Mouse (Mus musculus) testis, postnatal 14 days (tissue): Measurements from ENCODE around the gene Bhlha9.

Experiments used
- DNase-seq: peaks from one replicate; pipeline ENCODE4 v3.0.0; 2021; ENCODE audit warnings: low spot score

The Bhlha9 gene

GRCm38 (mm10) chr11:76671871-76672475 lies at the start of gene Bhlha9:
Gene Bhlha9 (plus strand): TSS chr11:76672470.
- DNase-seq = no peak

DNA sequence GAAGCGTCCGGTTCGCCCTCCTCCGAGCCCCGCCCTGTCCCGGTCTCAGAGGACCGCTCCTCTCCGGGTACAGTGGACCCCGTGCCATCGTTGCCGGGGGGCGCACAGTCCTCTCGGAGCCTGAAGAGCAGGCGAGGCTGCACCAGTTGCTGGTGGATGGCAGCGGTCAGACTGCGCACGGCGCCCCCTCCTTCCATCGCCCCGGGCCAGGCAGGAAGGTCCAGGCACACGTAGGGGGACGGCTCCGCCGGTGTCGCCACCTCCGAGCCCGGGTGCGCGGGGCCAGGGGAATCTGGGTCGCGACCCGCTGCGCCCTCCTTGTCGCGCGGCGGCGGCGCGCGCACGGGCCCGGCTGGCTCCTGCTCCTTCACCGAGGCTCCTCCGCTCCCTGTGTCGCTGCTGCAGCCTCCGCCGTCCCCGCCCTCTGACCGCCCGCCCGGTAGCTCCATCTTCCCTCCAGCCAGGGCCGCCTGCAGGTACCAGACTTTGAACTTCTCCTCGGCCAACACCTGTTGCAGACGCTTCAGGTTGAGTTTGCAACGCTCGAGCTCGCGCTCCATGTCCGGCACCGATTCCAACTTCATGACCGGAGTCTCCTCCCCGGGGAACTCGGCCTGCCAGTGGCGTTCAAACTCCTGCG lies 49.6 kb upstream of the Bhlha9 start:
- peak; percentile 38 for DNase-seq

- DNase-seq = peak; percentile 71
Measured at GRCm38 (mm10) chr11:76623206-76623961, 48.9 kb upstream of the Bhlha9 start.

- DNase-seq = no peak
Measured at GRCm38 (mm10) chr11:76624071-76624470, 48.2 kb upstream of the Bhlha9 start.

- no peak for DNase-seq
Measured at GRCm38 (mm10) chr11:76624881-76625280, 47.4 kb upstream of the Bhlha9 start.

DNA sequence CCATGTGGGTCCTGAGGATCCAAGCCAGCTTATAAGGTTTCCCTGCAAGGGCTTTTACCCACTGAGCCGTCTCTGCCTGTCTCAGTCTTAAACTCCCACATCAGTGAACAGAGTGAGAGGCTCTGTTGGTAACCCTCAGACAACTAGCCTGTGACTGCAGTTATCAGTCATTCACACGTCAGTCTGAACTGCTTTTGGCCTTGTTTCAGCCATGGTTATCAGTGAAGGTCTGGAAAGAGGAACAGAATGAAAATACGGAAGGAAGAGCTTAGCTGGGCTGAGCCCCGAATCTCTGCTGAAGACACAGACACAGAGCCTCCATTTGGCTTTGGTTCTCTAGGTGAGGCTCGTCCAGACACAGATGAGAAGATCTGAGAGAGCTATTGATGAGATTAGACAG lies 43.7 kb upstream of the Bhlha9 start:
- DNase-seq = no peak

GRCm38 (mm10) chr11:76630023-76630422 lies 42.2 kb upstream of the Bhlha9 start:
- DNase-seq = no peak

GRCm38 (mm10) chr11:76630487-76630886 lies 41.8 kb upstream of the Bhlha9 start:
- no peak for DNase-seq

DNA sequence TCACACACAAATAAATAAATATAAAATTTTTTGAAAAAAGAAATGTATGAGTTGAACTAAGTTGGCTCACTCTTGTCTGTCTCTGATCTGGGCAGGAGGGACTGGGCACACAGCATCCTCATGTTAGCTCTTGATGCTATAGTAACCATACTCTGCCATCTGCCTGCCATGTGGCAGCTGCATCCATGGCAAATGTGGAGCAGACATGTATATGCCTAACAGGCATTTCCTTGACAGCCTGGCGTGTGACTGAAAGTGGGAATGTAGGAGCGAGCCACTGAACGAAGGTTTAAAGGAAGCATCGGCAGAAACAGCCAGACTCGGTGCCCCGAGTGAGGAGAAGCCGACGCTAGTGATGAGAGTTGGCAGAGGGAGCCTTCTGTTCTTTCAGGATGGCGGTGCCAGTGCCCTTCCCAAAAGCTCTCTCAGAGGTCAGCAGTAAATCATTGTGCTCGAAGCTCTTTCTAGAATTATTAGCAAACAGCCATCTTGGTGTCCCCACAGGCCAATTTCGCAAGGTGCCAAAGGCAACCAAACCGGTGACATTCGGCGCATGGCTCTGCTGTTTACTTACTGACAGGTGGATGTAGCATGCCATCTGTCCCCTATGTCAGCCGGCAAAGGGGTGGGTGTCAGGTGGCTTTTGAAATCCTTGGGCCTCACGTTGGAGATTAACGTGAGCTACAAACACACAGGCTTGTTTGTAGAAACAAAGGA lies 32.8 kb upstream of the Bhlha9 start:
- DNase-seq = no peak

- DNase-seq = no peak
Measured at GRCm38 (mm10) chr11:76640231-76640630, 32.0 kb upstream of the Bhlha9 start.

DNA sequence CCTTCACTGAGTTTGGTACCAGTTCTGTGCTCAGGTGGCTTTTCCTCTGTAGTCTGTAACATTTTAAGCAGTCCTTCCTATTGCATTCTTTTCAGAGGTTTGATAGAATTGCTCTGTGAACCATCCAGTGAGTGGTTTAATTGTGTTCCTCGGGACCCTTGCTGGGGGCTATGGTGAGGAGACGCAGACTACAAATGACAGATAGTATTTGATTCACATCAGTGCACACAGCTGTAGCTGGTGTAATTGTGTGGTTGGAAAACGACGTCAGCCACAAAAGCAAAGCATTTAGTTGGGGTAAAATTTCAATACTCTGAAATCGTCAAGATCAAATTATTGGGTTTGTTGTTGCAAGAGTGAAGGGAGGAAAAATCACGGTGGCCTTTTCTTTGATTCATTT lies 28.0 kb upstream of the Bhlha9 start:
- DNase-seq = no peak

DNA sequence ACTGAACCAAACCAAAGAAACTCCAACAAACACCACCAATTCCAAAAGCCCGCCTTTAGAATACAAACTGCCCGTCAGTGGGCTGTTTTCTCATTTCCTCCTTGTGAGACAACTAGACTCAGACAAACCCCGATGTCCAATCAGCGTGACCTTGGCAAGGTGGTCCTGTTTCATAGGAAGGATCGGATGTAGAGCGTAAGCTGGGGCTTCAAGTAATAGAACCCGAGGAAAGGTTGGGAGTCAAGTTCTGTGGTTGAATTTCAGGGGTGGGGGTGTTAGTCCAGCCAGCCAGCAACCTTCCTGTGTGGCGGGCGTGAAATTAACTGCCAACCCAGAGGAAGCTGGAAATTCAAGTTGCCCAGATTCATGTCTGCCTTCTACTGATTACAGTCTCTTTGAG lies 27.2 kb upstream of the Bhlha9 start:
- no peak for DNase-seq

GRCm38 (mm10) chr11:76645955-76646354 lies 26.3 kb upstream of the Bhlha9 start:
- DNase-seq = peak; percentile 80

DNA sequence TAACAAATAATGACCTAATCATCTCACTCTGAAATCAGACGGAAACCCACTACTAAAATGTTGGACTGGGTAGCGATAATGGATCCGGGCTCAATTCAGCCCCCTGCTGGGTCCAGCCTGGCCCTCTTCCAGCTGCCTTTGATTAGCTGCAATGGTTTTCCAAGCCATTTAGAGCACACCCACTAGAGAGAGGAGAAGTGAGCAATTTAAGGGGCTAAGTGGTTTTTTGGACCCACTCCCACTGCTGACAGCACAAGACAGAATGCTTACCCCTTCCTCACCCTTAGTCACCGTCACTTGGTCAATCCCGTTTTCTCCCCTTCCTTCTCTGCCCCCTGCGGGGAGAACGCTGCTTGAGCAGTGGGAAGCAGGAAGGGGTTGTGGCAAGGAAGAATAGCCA lies 25.2 kb upstream of the Bhlha9 start:
- DNase-seq = no peak

GRCm38 (mm10) chr11:76647500-76647899 lies 24.8 kb upstream of the Bhlha9 start:
- peak; percentile 67 for DNase-seq

- DNase-seq = no peak
Measured at GRCm38 (mm10) chr11:76650862-76651560, 21.3 kb upstream of the Bhlha9 start.

GRCm38 (mm10) chr11:76652838-76653334 lies 19.4 kb upstream of the Bhlha9 start:
- DNase-seq = no peak

- peak; percentile 40 for DNase-seq
Measured at GRCm38 (mm10) chr11:76655106-76655505, 17.2 kb upstream of the Bhlha9 start.

- DNase-seq = no peak
Measured at GRCm38 (mm10) chr11:76657450-76657970, 14.8 kb upstream of the Bhlha9 start.

DNA sequence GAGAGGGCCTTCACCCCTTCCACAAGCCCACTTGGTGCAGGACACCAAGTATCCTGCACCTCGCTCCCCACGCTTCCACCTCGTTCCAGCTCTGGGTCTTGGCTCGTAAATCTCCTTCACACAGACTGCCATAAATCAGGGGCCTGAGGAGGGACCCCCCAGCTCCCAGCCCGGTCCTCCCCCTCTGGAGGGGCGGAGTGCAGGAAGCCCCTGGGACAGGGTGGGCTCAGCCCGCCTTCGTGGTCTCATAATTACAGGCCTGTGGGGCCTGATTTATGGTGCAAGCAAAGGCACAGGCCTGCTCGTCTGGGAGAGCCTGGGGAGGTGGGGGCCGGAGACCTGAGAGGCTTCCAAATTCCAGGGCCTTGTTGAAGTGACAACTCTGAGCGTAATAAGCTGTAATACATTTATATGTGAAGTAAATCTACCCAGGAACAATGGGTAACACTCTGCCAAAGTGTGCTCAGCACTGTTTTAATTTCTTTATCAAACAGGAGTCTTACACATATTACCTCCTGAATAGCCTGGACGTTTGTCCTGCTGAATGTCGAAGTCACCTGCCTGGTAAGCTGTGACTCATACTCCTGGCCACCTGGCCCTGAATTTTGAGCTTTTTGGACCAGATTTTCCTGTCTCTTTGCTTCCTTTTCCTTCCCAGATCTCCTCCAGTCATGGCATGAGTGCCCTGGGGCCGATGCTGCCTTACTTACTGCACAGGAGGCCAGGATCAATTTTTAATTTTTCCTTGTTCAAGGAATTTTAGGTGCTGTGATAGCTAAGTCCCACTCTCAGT lies 12.9 kb upstream of the Bhlha9 start:
- no peak for DNase-seq
